Mouse (Mus musculus) lung, postnatal 0 days (tissue): Measurements from ENCODE around the gene Rsrp1. TPM values are rescaled to one million over a fixed set of nuclear protein-coding genes. Genes with fewer than 3 reads are reported as not detected.
A peak's percentile ranks its signal among the peaks of the same experiment; 100 is the strongest.

Experiments used
- ATAC-seq: fragments of 200-750 bp; cut with Nextera tagmentation; 2 replicates; pipeline ENCODE4 v1.8.0; 2017; ENCODE audit warnings: moderate library complexity
- DNase-seq: peaks from one replicate; pipeline ENCODE4 v3.0.0-alpha.2; 2016; ENCODE audit warnings: low spot score
- H3K27ac ChIP-seq: fragments of 300-500 bp; sonication (generic); 2 replicates; pipeline ENCODE4 v1.5.1; 2014; ENCODE audit warnings: antibody characterized with exemption, mild to moderate bottlenecking, low read length, mixed read lengths
- H3K27me3 ChIP-seq: fragments of 300-500 bp; sonication (generic); replicated peaks from 2 replicates; pipeline ENCODE4 v1.6.1; 2014; ENCODE audit warnings: low read length, mixed read lengths; ENCODE audit not compliant: insufficient read depth
- H3K36me3 ChIP-seq: fragments of 300-500 bp; sonication (generic); 2 replicates; pipeline ENCODE4 v1.6.1; 2014; ENCODE audit warnings: low read length, mixed read lengths; ENCODE audit not compliant: insufficient read depth
- H3K4me1 ChIP-seq: fragments of 300-500 bp; sonication (generic); 2 replicates; pipeline ENCODE4 v1.6.1; 2014; ENCODE audit warnings: antibody characterized with exemption, low read depth, low read length, mixed read lengths; ENCODE audit not compliant: insufficient read depth
- H3K4me2 ChIP-seq: fragments of 300-500 bp; sonication (generic); replicated peaks from 2 replicates; pipeline ENCODE4 v1.6.1; 2014; ENCODE audit warnings: low read depth, mild to moderate bottlenecking, low read length, moderate library complexity, mixed read lengths
- H3K4me3 ChIP-seq: fragments of 300-500 bp; sonication (generic); 2 replicates; pipeline ENCODE4 v1.5.1; 2014; ENCODE audit warnings: low read depth, low read length
- H3K9ac ChIP-seq: fragments of 300-500 bp; sonication (generic); replicated peaks from 2 replicates; pipeline ENCODE4 v1.6.1; 2014; ENCODE audit warnings: low read depth, mild to moderate bottlenecking
- H3K9me3 ChIP-seq: fragments of 300-500 bp; sonication (generic); 2 replicates; pipeline ENCODE4 v1.6.1; 2016; ENCODE audit warnings: low read length, mixed read lengths
- CTCF ChIP-seq: IDR thresholded peaks from 2 replicates; pipeline ENCODE4 v1.5.1; 2016; ENCODE audit warnings: antibody characterized with exemption, mild to moderate bottlenecking
- EP300 ChIP-seq: IDR thresholded peaks from 2 replicates; pipeline ENCODE4 v1.6.1; 2016; ENCODE audit warnings: antibody characterized with exemption, mild to moderate bottlenecking, control low read depth
- WGBS: fragments of 180-500 bp; shearing (Covaris S2); extraction: QIAGEN DNeasy Blood & Tissue Kit; methylation state at CpG from one replicate; pipeline ENCODE4 v1.1.7; 2014; 5-methylcytosine and 5-hydroxymethylcytosine counted together
- polyA plus RNA-seq: library from polyadenylated mRNA; unstranded; fragments of >200 nt; fragmentation: Nextera tagmentation; extraction: Ambion mirVana; gene quantifications from 2 replicates; pipeline ENCODE4 v1.2.1, GENCODE M21; 2015

Gene Rsrp1
- polyA plus RNA-seq, 1 experiment from 2014 or later, result 542 TPM

- H3K9ac ChIP-seq, result no peak overlapping the region
- H3K4me2 ChIP-seq, result no peak overlapping the region
- no peak for DNase-seq
- no peak overlapping the region for H3K4me3 ChIP-seq
- WGBS, result 62% methylated on average over 20 of the region's 20 CpGs
- TF ChIP-seq EP300, result no peak
- no peak for TF ChIP-seq CTCF
- no peaks in the 10 kb centered on the region for H3K36me3 ChIP-seq
- no peaks in the 10 kb centered on the region for H3K9me3 ChIP-seq
- H3K27ac ChIP-seq, result no peak overlapping the region
- no peak for ATAC-seq
- H3K4me1 ChIP-seq, result no peaks in the 10 kb centered on the region
- no peaks in the 10 kb centered on the region for H3K27me3 ChIP-seq
Observed at GRCm38 (mm10) chr4:134967887-134968604, 44.7 kb downstream of the Rsrp1 start.

DNA sequence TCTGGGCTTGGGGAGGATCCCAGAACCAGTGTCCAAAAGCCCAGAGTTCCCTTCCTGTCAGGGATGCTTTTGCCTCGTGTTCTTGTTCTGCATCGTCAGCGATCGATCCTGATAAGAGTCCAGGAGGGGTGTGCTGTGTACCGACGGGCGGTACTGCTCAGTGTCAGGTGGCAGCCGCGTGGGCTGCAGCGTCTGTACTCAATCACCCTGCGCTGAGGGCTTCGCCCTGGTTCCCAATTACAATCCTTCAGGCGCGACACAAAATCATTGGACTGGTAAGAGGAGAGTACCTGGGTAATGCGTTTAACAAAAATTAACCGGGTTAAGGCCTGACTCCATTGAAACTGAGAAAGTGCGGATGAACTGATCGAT lies 45.2 kb downstream of the Rsrp1 start:
- DNase-seq, result no peak
- no peak for TF ChIP-seq CTCF
- TF ChIP-seq EP300, result no peak
- H3K27ac ChIP-seq, result no peak overlapping the region
- WGBS, result 75% methylated on average over 18 of the region's 18 CpGs
- no peak overlapping the region for H3K4me2 ChIP-seq
- no peaks in the 10 kb centered on the region for H3K27me3 ChIP-seq
- no peaks in the 10 kb centered on the region for H3K4me1 ChIP-seq
- no peaks in the 10 kb centered on the region for H3K36me3 ChIP-seq
- H3K9me3 ChIP-seq, result no peaks in the 10 kb centered on the region
- H3K9ac ChIP-seq, result no peak overlapping the region
- H3K4me3 ChIP-seq, result no peak overlapping the region
- no peak for ATAC-seq

DNA sequence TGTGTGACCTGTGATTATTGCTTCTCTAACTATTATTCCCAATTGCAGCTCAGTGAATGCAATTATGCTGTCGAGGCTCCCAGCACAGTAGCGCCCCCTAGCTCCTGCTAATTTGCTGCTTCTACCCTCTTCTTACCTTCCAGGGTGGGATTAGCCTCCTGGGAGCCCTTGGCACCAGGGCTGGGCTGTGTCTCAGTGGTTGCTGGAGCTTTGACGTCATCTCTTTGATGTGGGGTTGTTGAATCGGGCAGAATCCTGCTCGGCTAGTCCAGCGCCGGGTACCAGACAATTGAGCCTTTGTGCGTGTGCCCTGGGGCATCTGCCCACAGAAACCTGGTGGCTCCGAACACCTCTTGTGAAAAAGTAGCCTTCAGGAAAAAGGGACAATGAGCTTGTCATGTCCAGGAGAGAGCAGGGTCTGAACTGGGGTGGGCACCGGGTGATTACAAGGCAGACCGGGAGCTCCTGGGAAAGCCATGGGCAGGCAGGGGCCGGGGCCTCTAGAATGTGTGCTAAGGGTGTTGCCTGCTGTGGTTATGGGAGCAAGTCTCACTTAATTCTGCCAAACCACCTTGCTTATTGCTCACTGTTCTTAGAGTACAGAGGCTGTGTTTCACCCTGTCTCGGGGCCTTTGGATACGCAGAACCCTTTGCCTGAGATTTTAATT lies 52.0 kb downstream of the Rsrp1 start:
- WGBS, result 25% methylated on average over 14 of the region's 14 CpGs
- DNase-seq (no peak), ATAC-seq (no peak)

DNA sequence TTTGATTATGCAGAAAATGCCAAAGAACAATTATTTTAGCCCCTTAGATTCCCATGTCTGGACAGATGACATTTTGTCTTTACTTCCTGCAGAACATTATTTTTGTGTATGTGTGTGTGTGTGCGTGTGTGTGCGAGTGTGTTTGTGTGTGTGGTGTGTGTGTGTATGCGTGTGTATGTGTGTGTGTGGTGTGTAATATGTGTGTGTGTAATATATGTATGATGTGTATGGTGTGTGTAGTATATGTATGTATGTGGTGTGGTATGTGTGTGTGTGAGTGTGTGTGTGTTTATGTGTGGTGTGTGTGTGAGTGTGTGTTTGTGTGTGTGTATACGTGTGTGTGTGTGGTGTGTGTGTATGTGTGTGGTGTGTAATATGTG lies 52.5 kb downstream of the Rsrp1 start:
- Histone ChIP-seq H3K27ac (no peak overlapping the region), H3K4me3 (no peak overlapping the region), H3K27me3 (no peaks in the 10 kb centered on the region), H3K36me3 (no peaks in the 10 kb centered on the region), H3K4me1 (no peaks in the 10 kb centered on the region), H3K9me3 (no peaks in the 10 kb centered on the region), H3K4me2 (no peak overlapping the region), H3K9ac (no peak overlapping the region)
- ATAC-seq (no peak), DNase-seq (no peak)
- TF ChIP-seq CTCF, result no peak
- no peak for TF ChIP-seq EP300
- WGBS, result 87% methylated on average over 4 of the region's 4 CpGs

More for the DNA sequence above, 52.0 kb downstream of the Rsrp1 start:
- H3K4me3 ChIP-seq, result no peak overlapping the region
- H3K27ac ChIP-seq, result no peak overlapping the region
- TF ChIP-seq CTCF, result peak; percentile 57
- no peak for TF ChIP-seq EP300
- H3K9me3 ChIP-seq, result no peaks in the 10 kb centered on the region
- no peak overlapping the region for H3K4me2 ChIP-seq
- no peaks in the 10 kb centered on the region for H3K36me3 ChIP-seq
- H3K9ac ChIP-seq, result no peak overlapping the region
- H3K27me3 ChIP-seq, result no peaks in the 10 kb centered on the region
- H3K4me1 ChIP-seq, result no peaks in the 10 kb centered on the region

Other genes starting within 250 kb of the Rsrp1 start
- 2.9 and 3.0 TPM in 2 replicates for gene Man1c1, start 219.3 kb upstream of the Rsrp1 start, polyA plus RNA-seq
- gene Ldlrap1, start 155.6 kb upstream of the Rsrp1 start, polyA plus RNA-seq, result 23.5 and 24.4 TPM in 2 replicates
- gene Maco1, start 70.2 kb upstream of the Rsrp1 start, polyA plus RNA-seq, result 32.5 and 33.1 TPM in 2 replicates
- gene Rhd, start 59.1 kb upstream of the Rsrp1 start, polyA plus RNA-seq, result 1.5 and 2.8 TPM in 2 replicates
- 271 and 296 TPM in 2 replicates for gene Tmem50a, start 8.6 kb upstream of the Rsrp1 start, polyA plus RNA-seq
- gene Syf2, start 7.3 kb downstream of the Rsrp1 start, polyA plus RNA-seq, result 118 and 132 TPM in 2 replicates
- gene Runx3, start 197.1 kb downstream of the Rsrp1 start, polyA plus RNA-seq, result 0.13 and 0.18 TPM in 2 replicates